Mouse (Mus musculus) forebrain, embryonic 16.5 days (tissue): ENCODE results near the gene Lrp2bp. TPM values are rescaled to one million over a fixed set of nuclear protein-coding genes. Genes with fewer than 3 reads are reported as not detected.

Experiments used
- ATAC-seq: fragments of 200-750 bp; cut with Nextera tagmentation; 2 replicates; pipeline ENCODE4 v1.8.0; 2017; ENCODE audit warnings: mild to moderate bottlenecking, moderate library complexity
- H3K27ac ChIP-seq: fragments of 300-500 bp; sonication (generic); 2 replicates; pipeline ENCODE4 v1.5.1; 2014; ENCODE audit warnings: low read length, control low read depth
- H3K27me3 ChIP-seq: fragments of 300-500 bp; sonication (generic); replicated peaks from 2 replicates; pipeline ENCODE4 v1.6.1; 2014; ENCODE audit warnings: low read length; ENCODE audit not compliant: control insufficient read depth, insufficient read depth
- H3K36me3 ChIP-seq: fragments of 300-500 bp; sonication (generic); 2 replicates; pipeline ENCODE4 v1.6.1; 2014; ENCODE audit not compliant: control insufficient read depth, insufficient read depth
- H3K4me1 ChIP-seq: fragments of 300-500 bp; sonication (generic); replicated peaks from 2 replicates; pipeline ENCODE4 v1.6.1; 2014; ENCODE audit warnings: low read length; ENCODE audit not compliant: control insufficient read depth, insufficient read depth
- H3K4me2 ChIP-seq: fragments of 300-500 bp; sonication (generic); 2 replicates; pipeline ENCODE4 v1.6.1; 2014; ENCODE audit warnings: mild to moderate bottlenecking, low read length, control low read depth
- H3K4me3 ChIP-seq: fragments of 300-500 bp; sonication (generic); replicated peaks from 2 replicates; pipeline ENCODE4 v1.5.1; 2014; ENCODE audit warnings: mild to moderate bottlenecking, low read length, control low read depth
- H3K9ac ChIP-seq: fragments of 300-500 bp; sonication (generic); replicated peaks from 2 replicates; pipeline ENCODE4 v1.6.1; 2014; ENCODE audit warnings: low read depth, low read length, control low read depth
- H3K9me3 ChIP-seq: fragments of 300-500 bp; sonication (generic); 2 replicates; pipeline ENCODE4 v1.6.1; 2016; ENCODE audit warnings: low read length; ENCODE audit not compliant: control insufficient read depth
- WGBS: fragments of 180-500 bp; shearing (Covaris S2); extraction: QIAGEN DNeasy Blood & Tissue Kit; methylation state at CpG from one replicate; pipeline ENCODE4 v1.1.7; 2014; 5-methylcytosine and 5-hydroxymethylcytosine counted together
- polyA plus RNA-seq: library from polyadenylated mRNA; unstranded; fragments of >200 nt; fragmentation: Nextera tagmentation; extraction: Ambion mirVana; gene quantifications from 2 replicates; pipeline ENCODE4 v1.2.1, GENCODE M21; 2015

The Lrp2bp gene
- polyA plus RNA-seq, 1 experiment from 2014 or later: 0.24 TPM

- H3K4me1 ChIP-seq: no peaks in the 10 kb centered on the region; the same call in 1 of the 2 replicates
- no peaks in the 10 kb centered on the region for H3K36me3 ChIP-seq
- 0 out of 2 replicates have a peak overlapping the region, but pooled peaks have one; percentile 7 for H3K9ac ChIP-seq
- no peaks in the 10 kb centered on the region for H3K9me3 ChIP-seq
- H3K4me2 ChIP-seq: peak overlapping the region; percentile 20
- no peak overlapping the region for H3K4me3 ChIP-seq
- H3K27me3 ChIP-seq: no peaks in the 10 kb centered on the region
- ATAC-seq: peak; percentile 49
- 14% methylated on average over 17 of the region's 17 CpGs for WGBS
- H3K27ac ChIP-seq: 0 out of 2 replicates have a peak overlapping the region, but pooled peaks have one; percentile 45
Observed at GRCm38 (mm10) chr8:46010746-46011680, 11.9 kb downstream of the Lrp2bp start.

GRCm38 (mm10) chr8:46022203-46022602 is 23.1 kb downstream of the Lrp2bp start:
- H3K27me3 ChIP-seq: no peaks in the 10 kb centered on the region
- H3K36me3 ChIP-seq: no peaks in the 10 kb centered on the region
- no peak overlapping the region for H3K4me3 ChIP-seq
- H3K9ac ChIP-seq: no peak overlapping the region
- ATAC-seq: no peak
- no peak overlapping the region for H3K4me2 ChIP-seq
- H3K4me1 ChIP-seq: no peaks in the 10 kb centered on the region
- H3K9me3 ChIP-seq: no peaks in the 10 kb centered on the region
- WGBS: 95% methylated on average over 9 of the region's 9 CpGs
- no peak overlapping the region for H3K27ac ChIP-seq

- Histone ChIP-seq H3K27ac (no peak overlapping the region), H3K4me2 (no peak overlapping the region), H3K36me3 (no peaks in the 10 kb centered on the region), H3K9ac (no peak overlapping the region), H3K4me3 (no peak overlapping the region), H3K27me3 (no peaks in the 10 kb centered on the region), H3K4me1 (no peaks in the 10 kb centered on the region), H3K9me3 (no peaks in the 10 kb centered on the region)
- WGBS: 92% methylated on average over 9 of the region's 9 CpGs
- ATAC-seq: no peak
Observed at GRCm38 (mm10) chr8:46022758-46023157, 23.7 kb downstream of the Lrp2bp start.

GRCm38 (mm10) chr8:46024392-46024791 is 25.3 kb downstream of the Lrp2bp start:
- H3K27me3 ChIP-seq: no peaks in the 10 kb centered on the region
- 76% methylated on average over 4 of the region's 4 CpGs for WGBS
- no peak overlapping the region for H3K27ac ChIP-seq
- no peak for ATAC-seq
- H3K4me3 ChIP-seq: no peak overlapping the region
- H3K9ac ChIP-seq: no peak overlapping the region
- no peaks in the 10 kb centered on the region for H3K9me3 ChIP-seq
- H3K4me2 ChIP-seq: no peak overlapping the region
- no peaks in the 10 kb centered on the region for H3K4me1 ChIP-seq
- no peaks in the 10 kb centered on the region for H3K36me3 ChIP-seq

- Histone ChIP-seq H3K36me3 (no peaks in the 10 kb centered on the region), H3K4me1 (no peaks in the 10 kb centered on the region), H3K27me3 (no peaks in the 10 kb centered on the region), H3K27ac (no peak overlapping the region), H3K9me3 (no peaks in the 10 kb centered on the region), H3K4me3 (no peak overlapping the region), H3K9ac (no peak overlapping the region), H3K4me2 (no peak overlapping the region)
- 69% methylated on average over 11 of the region's 11 CpGs for WGBS
- no peak for ATAC-seq
Observed at GRCm38 (mm10) chr8:46036217-46036616, 37.1 kb downstream of the Lrp2bp start.

- H3K4me2 ChIP-seq: no peak overlapping the region
- H3K36me3 ChIP-seq: no peaks in the 10 kb centered on the region
- no peak for ATAC-seq
- no peak overlapping the region for H3K9ac ChIP-seq
- no peaks in the 10 kb centered on the region for H3K4me1 ChIP-seq
- no peaks in the 10 kb centered on the region for H3K9me3 ChIP-seq
- no peak overlapping the region for H3K4me3 ChIP-seq
- 55% methylated on average over 1 of the region's 1 CpGs for WGBS
- no peak overlapping the region for H3K27ac ChIP-seq
- no peaks in the 10 kb centered on the region for H3K27me3 ChIP-seq
Observed at GRCm38 (mm10) chr8:46039666-46040065, 40.6 kb downstream of the Lrp2bp start.

- H3K4me1 ChIP-seq: no peaks in the 10 kb centered on the region
- no peak overlapping the region for H3K9ac ChIP-seq
- no peaks in the 10 kb centered on the region for H3K36me3 ChIP-seq
- no peaks in the 10 kb centered on the region for H3K9me3 ChIP-seq
- H3K27ac ChIP-seq: no peak overlapping the region
- no peak overlapping the region for H3K4me2 ChIP-seq
- H3K4me3 ChIP-seq: no peak overlapping the region
- no peaks in the 10 kb centered on the region for H3K27me3 ChIP-seq
- no peak for ATAC-seq
- WGBS: 60% methylated on average over 13 of the region's 13 CpGs
Observed at GRCm38 (mm10) chr8:46040260-46040659, 41.2 kb downstream of the Lrp2bp start.

- H3K4me3 ChIP-seq: no peak overlapping the region
- 92% methylated on average over 5 of the region's 5 CpGs for WGBS
- no peak overlapping the region for H3K9ac ChIP-seq
- H3K36me3 ChIP-seq: no peaks in the 10 kb centered on the region
- H3K4me1 ChIP-seq: no peaks in the 10 kb centered on the region
- H3K27me3 ChIP-seq: no peaks in the 10 kb centered on the region
- H3K27ac ChIP-seq: no peak overlapping the region
- H3K9me3 ChIP-seq: no peaks in the 10 kb centered on the region
- ATAC-seq: no peak
- no peak overlapping the region for H3K4me2 ChIP-seq
Observed at GRCm38 (mm10) chr8:46072798-46073197, 73.7 kb downstream of the Lrp2bp start.

- no peak for ATAC-seq
- Histone ChIP-seq H3K9me3 (no peaks in the 10 kb centered on the region), H3K27me3 (no peaks in the 10 kb centered on the region), H3K27ac (no peak overlapping the region), H3K4me3 (no peak overlapping the region), H3K9ac (no peak overlapping the region), H3K4me1 (no peaks in the 10 kb centered on the region), H3K4me2 (no peak overlapping the region), H3K36me3 (no peaks in the 10 kb centered on the region)
- 94% methylated on average over 2 of the region's 2 CpGs for WGBS
Observed at GRCm38 (mm10) chr8:46073540-46074140, 74.5 kb downstream of the Lrp2bp start.
